Mouse (Mus musculus): ENCODE results near the gene Neurl4. TPM values are rescaled to one million over a fixed set of nuclear protein-coding genes. Genes with fewer than 3 reads are reported as not detected.
"Not testable (repeated sequence)": the region's sequence is repeated elsewhere in the genome, so short reads cannot be mapped to it uniquely, and the experiment has no call there.

The Neurl4 gene
- polyA plus RNA-seq (2015; fragmentation: Nextera tagmentation; extraction: Ambion mirVana), result 18.7 and 24.1 TPM in 2 replicates

DNA sequence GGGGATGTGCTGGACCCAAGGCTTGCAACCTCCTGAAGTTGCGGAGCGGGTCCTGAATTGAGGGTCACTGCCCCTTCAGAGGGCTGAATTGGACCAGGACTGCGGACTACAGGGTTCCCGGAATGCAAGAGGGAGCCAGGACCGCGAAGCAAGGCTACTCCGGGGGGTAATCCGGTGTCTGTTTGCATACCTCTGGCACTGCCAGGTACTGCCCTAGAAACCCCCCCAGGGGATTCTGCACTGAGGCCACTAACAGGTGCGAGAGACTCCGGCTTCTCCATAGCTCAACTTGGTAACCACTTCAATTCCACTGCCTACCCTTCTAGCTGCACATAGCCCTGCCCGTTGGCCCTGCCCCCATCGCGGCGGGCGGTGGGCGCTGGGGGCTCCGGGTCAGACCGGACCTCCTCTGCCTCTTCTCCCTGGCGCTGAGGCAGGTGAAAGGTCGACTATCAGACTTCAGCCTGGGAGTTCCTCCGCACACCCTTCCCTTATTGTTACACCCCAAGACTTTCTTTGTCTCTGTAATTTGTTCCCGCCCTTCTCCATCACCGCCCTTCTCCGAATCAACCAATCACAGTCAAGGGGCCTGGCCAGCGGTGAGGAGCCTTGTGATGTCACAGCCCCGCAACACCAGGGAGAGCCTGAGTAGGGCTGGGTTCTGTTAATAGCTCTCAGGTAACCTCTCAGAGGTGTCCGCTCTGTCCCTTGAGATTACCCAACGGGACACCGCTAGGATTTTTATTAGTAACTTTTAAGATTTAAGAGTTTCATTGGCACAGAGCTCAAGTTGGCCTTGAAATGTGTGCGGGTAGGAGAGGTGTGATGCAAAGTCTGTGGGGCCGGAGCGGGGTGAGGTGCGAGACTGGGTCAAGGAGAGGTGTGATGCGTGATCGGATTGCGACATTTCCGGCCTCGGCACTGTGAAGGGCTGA, at the start of gene Neurl4, which contains the start of gene 2810408A11Rik:
Gene Neurl4, plus strand, starts transcription at position 602 of the 935 bp plus-strand sequence.
Gene 2810408A11Rik, minus strand, starts transcription at position 517 of the 935 bp plus-strand sequence.
- Histone ChIP-seq H3K9ac (ENCODE audit: low read depth, low read length) (peak within 1 kb of the TSS; percentile 97), H3K9me3 (replicated peaks; ENCODE audit: control insufficient read depth, low read length, poor library complexity, severe bottlenecking) (no peaks in the 10 kb centered on the region), H3K4me3 (ENCODE audit: low read depth, low read length) (peak within 1 kb of the TSS; percentile 74), H3K4me1 (ENCODE audit: control insufficient read depth, insufficient read depth, low read length) (peaks cover 22% of the 10 kb centered on the region), H3K27ac (ENCODE audit: low read length) (peak within 1 kb of the TSS; percentile 97), H3K36me3 (ENCODE audit: control insufficient read depth, insufficient read depth, low read length) (peaks cover 7% of the 10 kb centered on the region), H3K4me2 (ENCODE audit: low read length) (peak within 1 kb of the TSS; percentile 84), H3K27me3 (ENCODE audit: control insufficient read depth, insufficient read depth, low read depth, low read length) (no peaks in the 10 kb centered on the region)
- ATAC-seq, result peak; percentile 97
- 0% methylated on average over 38 of the region's 38 CpGs for WGBS

DNA sequence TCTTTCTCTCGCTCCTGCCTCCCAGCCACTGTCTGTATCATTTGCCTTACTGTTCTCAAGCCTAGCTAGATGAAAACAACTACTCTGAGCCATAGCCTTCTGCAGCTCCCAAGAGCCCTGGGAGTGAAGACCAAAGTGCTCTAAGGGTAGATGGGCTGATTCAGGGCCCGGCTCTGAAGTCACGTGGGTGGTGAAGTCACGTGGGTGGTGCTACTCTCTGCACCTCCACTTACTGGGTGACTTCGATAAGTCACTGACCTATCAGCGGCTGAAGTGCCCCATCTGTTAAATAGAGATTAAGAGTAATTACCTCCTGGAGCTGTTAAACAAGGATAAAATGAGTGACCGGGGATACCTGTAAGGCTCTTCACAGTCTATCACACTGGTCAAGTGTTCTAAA, 46.9 kb upstream of the Neurl4 start:
- Histone ChIP-seq H3K36me3 (ENCODE audit: control insufficient read depth, insufficient read depth, low read length) (peaks cover 27% of the 10 kb centered on the region), H3K27ac (ENCODE audit: low read length) (no peak overlapping the region), H3K4me1 (ENCODE audit: control insufficient read depth, insufficient read depth, low read length) (no peaks in the 10 kb centered on the region), H3K4me3 (ENCODE audit: low read depth, low read length) (no peak overlapping the region), H3K27me3 (ENCODE audit: control insufficient read depth, insufficient read depth, low read depth, low read length) (peaks cover 11% of the 10 kb centered on the region), H3K9ac (ENCODE audit: low read depth, low read length) (no peak overlapping the region), H3K9me3 (replicated peaks; ENCODE audit: control insufficient read depth, low read length, poor library complexity, severe bottlenecking) (no peaks in the 10 kb centered on the region), H3K4me2 (ENCODE audit: low read length) (no peak overlapping the region)
- ATAC-seq, result no peak
- WGBS, result 69% methylated on average over 7 of the region's 7 CpGs

DNA sequence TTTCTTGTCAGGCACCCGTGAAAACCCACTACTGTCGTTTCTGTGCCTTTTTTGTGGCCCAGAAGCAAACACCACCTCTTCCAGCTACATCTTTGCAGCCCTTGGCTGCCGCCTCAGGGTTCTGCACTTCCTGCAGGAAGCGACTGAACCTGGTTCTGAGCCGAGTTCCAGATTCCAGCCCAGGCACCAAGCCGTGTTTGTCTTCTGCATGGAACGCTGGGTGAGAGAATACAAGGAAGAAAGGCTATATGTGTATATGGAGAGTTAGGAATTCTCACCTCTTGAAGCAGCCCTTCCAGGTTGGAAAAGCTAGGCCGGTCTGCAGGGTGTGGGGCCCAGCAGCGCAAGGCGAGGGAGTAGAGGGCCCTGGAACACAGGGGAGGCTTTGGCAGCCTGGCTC, 46.2 kb upstream of the Neurl4 start:
- WGBS, result 84% methylated on average over 10 of the region's 10 CpGs
- Histone ChIP-seq H3K36me3 (ENCODE audit: control insufficient read depth, insufficient read depth, low read length) (peaks cover 21% of the 10 kb centered on the region), H3K4me3 (ENCODE audit: low read depth, low read length) (no peak overlapping the region), H3K4me1 (ENCODE audit: control insufficient read depth, insufficient read depth, low read length) (no peaks in the 10 kb centered on the region), H3K4me2 (ENCODE audit: low read length) (no peak overlapping the region), H3K9ac (ENCODE audit: low read depth, low read length) (no peak overlapping the region), H3K9me3 (replicated peaks; ENCODE audit: control insufficient read depth, low read length, poor library complexity, severe bottlenecking) (no peaks in the 10 kb centered on the region), H3K27ac (ENCODE audit: low read length) (no peak overlapping the region), H3K27me3 (ENCODE audit: control insufficient read depth, insufficient read depth, low read depth, low read length) (peaks cover 11% of the 10 kb centered on the region)
- ATAC-seq, result no peak

DNA sequence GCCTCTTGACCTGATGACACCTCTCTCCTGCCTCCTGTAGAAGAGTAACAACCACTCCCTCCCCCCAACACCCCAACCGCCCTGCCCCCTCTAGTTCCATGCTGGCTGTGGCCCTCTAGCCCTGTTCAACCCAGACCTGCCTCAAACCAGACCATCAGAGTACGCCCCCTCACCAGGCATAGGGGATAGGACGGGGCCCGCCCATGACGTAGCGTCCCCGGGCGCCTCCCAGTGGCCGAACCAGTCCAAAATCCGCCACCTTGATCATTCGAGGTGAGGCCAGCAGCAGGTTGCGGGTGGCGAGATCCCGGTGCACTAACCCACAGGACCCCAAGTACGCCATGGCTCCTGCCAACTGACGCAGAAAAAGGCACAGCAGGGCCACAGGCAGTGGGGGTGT, 45.5 kb upstream of the Neurl4 start:
- H3K27ac ChIP-seq (ENCODE audit: low read length), result no peak overlapping the region
- H3K4me3 ChIP-seq (ENCODE audit: low read depth, low read length), result no peak overlapping the region
- ATAC-seq, result 0 out of 2 replicates have a peak, but pooled peaks have one; percentile 50
- H3K9ac ChIP-seq (ENCODE audit: low read depth, low read length), result no peak overlapping the region
- H3K9me3 ChIP-seq (replicated peaks; ENCODE audit: control insufficient read depth, low read length, poor library complexity, severe bottlenecking), result no peaks in the 10 kb centered on the region
- H3K36me3 ChIP-seq (ENCODE audit: control insufficient read depth, insufficient read depth, low read length), result peaks cover 14% of the 10 kb centered on the region
- H3K27me3 ChIP-seq (ENCODE audit: control insufficient read depth, insufficient read depth, low read depth, low read length), result peaks cover 11% of the 10 kb centered on the region
- WGBS, result 16% methylated on average over 16 of the region's 16 CpGs
- no peaks in the 10 kb centered on the region for H3K4me1 ChIP-seq (ENCODE audit: control insufficient read depth, insufficient read depth, low read length)
- H3K4me2 ChIP-seq (ENCODE audit: low read length), result no peak overlapping the region

DNA sequence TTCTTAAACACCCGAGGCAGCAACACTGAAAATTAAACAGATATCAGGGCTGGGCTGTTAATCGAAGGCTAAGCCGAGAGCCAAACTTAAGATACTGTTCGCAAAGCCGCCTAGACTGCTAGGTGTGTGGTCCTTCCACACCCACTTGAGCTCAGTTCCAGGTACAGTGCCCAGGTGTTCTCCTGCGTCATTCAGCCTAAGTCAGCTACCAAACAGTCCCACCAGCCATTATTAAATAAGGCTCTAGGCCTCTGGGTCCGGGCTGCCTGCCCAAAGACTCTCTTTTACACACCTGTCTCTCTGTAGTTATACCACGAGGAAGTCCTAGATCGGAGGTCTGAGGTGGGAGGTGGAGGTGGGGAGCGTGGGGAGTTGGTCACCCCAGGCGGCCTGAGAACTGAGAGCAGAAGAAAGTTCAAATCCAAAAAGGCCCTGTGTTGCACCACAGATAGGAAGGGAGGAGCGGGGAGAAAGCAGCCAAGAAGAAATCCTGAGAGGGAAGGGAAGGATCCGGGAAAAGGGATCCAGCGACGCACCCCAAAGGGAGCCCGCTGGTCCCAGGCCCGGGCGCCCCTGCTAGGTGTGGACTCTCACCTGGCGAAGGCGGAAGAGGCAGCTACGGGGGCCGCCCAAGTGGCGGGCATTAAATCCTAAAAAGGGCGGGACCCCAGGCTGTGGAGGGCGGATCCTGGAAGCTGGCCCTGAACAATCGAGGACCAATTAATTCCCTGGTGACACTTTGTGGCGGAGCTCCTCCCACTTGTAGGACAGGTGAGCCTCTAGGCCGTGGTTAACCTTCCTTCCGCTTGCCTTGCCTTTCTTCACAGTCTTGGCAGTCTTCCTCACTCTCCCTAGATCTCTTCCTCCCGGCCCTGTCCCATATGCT, 42.5 kb upstream of the Neurl4 start, which contains the start of gene Tnk1:
Gene Tnk1, minus strand, starts transcription at position 618 of the 886 bp plus-strand sequence.
- Histone ChIP-seq H3K36me3 (ENCODE audit: control insufficient read depth, insufficient read depth, low read length) (no peaks in the 10 kb centered on the region), H3K9me3 (replicated peaks; ENCODE audit: control insufficient read depth, low read length, poor library complexity, severe bottlenecking) (no peaks in the 10 kb centered on the region), H3K27me3 (ENCODE audit: control insufficient read depth, insufficient read depth, low read depth, low read length) (peaks cover 11% of the 10 kb centered on the region), H3K4me2 (ENCODE audit: low read length) (no peak within 1 kb of the TSS), H3K4me1 (ENCODE audit: control insufficient read depth, insufficient read depth, low read length) (no peaks in the 10 kb centered on the region), H3K27ac (ENCODE audit: low read length) (no peak within 1 kb of the TSS), H3K4me3 (ENCODE audit: low read depth, low read length) (no peak within 1 kb of the TSS), H3K9ac (ENCODE audit: low read depth, low read length) (no peak within 1 kb of the TSS)
- WGBS, result 22% methylated on average over 30 of the region's 30 CpGs
- ATAC-seq, result no peak

DNA sequence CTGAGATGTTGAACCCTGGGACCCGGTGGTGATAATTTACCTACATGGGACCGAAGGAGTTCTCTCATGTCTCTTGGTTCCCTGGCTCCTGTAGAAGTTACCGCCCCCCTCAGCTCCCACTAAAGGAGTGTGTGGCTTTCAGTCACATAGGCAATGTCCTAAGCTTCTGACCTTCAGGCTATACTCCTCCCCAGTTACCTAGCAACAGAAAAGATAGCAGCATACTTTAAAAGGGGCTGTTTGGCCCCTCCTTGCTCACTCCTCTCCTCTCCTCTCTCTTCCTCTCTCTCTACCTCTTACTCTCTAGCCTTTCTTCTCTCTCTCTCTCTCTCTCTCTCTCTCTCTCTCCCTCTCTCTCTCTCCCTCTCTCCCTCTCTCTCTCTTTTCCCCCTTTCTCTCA, 37.1 kb upstream of the Neurl4 start:
- not testable (repeated sequence) for H3K4me2 ChIP-seq (ENCODE audit: low read length); H3K4me1 ChIP-seq (ENCODE audit: control insufficient read depth, insufficient read depth, low read length); H3K36me3 ChIP-seq (ENCODE audit: control insufficient read depth, insufficient read depth, low read length); H3K27ac ChIP-seq (ENCODE audit: low read length); H3K4me3 ChIP-seq (ENCODE audit: low read depth, low read length); H3K9ac ChIP-seq (ENCODE audit: low read depth, low read length); H3K9me3 ChIP-seq (replicated peaks; ENCODE audit: control insufficient read depth, low read length, poor library complexity, severe bottlenecking); ATAC-seq; H3K27me3 ChIP-seq (ENCODE audit: control insufficient read depth, insufficient read depth, low read depth, low read length)
- WGBS, result 85% methylated on average over 3 of the region's 3 CpGs

DNA sequence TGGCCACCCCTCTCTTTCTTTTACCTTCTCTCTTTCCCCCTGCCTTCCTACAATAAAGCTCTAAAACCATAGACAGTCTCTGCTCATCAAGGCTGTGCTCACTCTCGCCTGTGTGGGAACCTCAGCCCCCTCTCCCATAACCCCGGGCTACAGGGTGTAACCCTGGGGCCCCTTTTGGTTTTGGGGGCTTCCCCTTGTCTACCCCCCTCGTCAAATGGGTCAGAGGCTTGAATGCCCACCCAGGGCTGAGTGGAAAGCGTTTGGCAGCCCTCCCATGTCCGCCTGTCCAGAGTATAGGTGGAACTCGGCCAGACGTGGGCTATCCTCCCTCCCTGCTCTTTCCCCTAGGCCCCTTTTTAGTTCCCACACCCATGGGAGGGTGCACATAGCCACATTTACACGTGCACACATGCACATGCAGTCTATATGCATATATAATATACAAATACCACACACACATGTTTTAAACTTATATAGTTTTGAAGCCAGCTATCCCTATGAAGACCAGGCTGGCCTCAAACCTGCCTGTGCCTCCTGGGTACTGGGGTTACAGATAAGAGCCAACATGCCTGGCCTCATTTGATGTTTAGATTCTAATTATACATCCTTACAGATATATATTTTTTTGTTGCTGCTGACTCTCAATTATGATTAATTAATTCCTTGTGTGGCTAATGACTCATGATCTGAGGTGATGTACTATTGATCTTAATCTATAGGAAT, 36.6 kb upstream of the Neurl4 start:
- WGBS, result 57% methylated on average over 8 of the region's 8 CpGs

DNA sequence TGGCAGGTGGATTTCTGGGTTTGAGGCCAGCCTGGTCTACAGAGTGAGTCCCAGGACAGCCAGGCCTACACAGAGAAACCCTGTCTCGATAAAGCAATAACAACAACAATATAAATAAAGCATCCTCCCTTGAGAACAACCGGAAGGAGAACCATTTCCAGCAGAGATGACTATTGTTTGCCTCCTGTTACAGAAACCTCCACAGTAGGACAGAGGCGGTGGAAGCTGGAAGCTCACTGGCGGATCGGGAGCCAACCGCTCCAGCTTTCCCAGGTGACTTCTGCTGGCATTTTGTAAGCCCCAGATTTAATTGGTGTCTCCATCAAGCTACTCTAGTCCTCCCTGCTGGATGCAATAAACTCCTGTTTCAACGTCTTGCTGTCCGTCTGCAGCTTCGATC, 35.3 kb upstream of the Neurl4 start:
- no peak overlapping the region for H3K27ac ChIP-seq (ENCODE audit: low read length)
- ATAC-seq, result no peak
- H3K27me3 ChIP-seq (ENCODE audit: control insufficient read depth, insufficient read depth, low read depth, low read length), result no peaks in the 10 kb centered on the region
- 78% methylated on average over 9 of the region's 9 CpGs for WGBS
- no peaks in the 10 kb centered on the region for H3K9me3 ChIP-seq (replicated peaks; ENCODE audit: control insufficient read depth, low read length, poor library complexity, severe bottlenecking)
- no peak overlapping the region for H3K9ac ChIP-seq (ENCODE audit: low read depth, low read length)
- no peak overlapping the region for H3K4me2 ChIP-seq (ENCODE audit: low read length)
- no peaks in the 10 kb centered on the region for H3K36me3 ChIP-seq (ENCODE audit: control insufficient read depth, insufficient read depth, low read length)
- H3K4me3 ChIP-seq (ENCODE audit: low read depth, low read length), result no peak overlapping the region
- no peaks in the 10 kb centered on the region for H3K4me1 ChIP-seq (ENCODE audit: control insufficient read depth, insufficient read depth, low read length)

More for the DNA sequence above, 36.6 kb upstream of the Neurl4 start:
- Histone ChIP-seq H3K9ac (ENCODE audit: low read depth, low read length) (no peak overlapping the region), H3K9me3 (replicated peaks; ENCODE audit: control insufficient read depth, low read length, poor library complexity, severe bottlenecking) (no peaks in the 10 kb centered on the region), H3K27me3 (ENCODE audit: control insufficient read depth, insufficient read depth, low read depth, low read length) (no peaks in the 10 kb centered on the region), H3K4me2 (ENCODE audit: low read length) (no peak overlapping the region), H3K4me1 (ENCODE audit: control insufficient read depth, insufficient read depth, low read length) (no peaks in the 10 kb centered on the region), H3K27ac (ENCODE audit: low read length) (no peak overlapping the region), H3K4me3 (ENCODE audit: low read depth, low read length) (no peak overlapping the region), H3K36me3 (ENCODE audit: control insufficient read depth, insufficient read depth, low read length) (no peaks in the 10 kb centered on the region)
- no peak for ATAC-seq
